Mouse (Mus musculus): Measurements from ENCODE around the gene Tnrc6b. TPM values are rescaled to one million over a fixed set of nuclear protein-coding genes. Genes with fewer than 3 reads are reported as not detected.

Gene Tnrc6b
- polyA plus RNA-seq, 1 experiment from 2014 or later, result 35.6 TPM

- no peak for ATAC-seq (ENCODE audit: insufficient number of reproducible peaks, insufficient read depth, low FRiP score, low TSS enrichment, low read depth)
Measured at GRCm38 (mm10) chr15:80742991-80743474, 31.9 kb downstream of the Tnrc6b start.

DNA sequence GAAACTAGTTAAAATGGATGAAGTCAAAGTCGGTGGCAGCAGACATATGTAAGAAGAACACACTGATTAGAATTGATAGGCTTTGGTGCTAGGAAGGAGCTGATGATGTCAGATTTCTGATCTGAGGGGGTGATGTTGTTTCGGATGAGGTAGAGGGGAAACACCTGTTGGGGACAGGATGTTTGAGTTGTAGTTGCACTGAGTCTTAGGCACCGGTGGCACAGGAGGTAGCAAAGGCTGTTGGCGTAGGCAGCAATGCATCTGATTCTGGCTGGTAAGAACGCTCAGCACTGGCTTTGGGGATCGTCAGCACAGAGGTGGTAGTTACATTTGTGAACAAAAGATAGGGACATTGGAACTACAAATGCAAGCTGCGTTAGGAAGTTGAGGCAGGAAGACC is 32.5 kb downstream of the Tnrc6b start:
- H3K4me1 ChIP-seq, result 0 out of 2 replicates have a peak, but pooled peaks cover 3% of the 10 kb centered on the region
- no peak for ATAC-seq (ENCODE audit: insufficient number of reproducible peaks, insufficient read depth, low FRiP score, low TSS enrichment, low read depth)
- no peak overlapping the region for H3K27ac ChIP-seq
- no peak overlapping the region for H3K9ac ChIP-seq
- 88% methylated on average over 7 of the region's 7 CpGs for WGBS
- H3K4me3 ChIP-seq, result no peak overlapping the region
- no peak overlapping the region for H3K4me2 ChIP-seq
- 0 out of 2 replicates have a peak, but pooled peaks cover 3% of the 10 kb centered on the region for H3K36me3 ChIP-seq
- H3K27me3 ChIP-seq, result no peaks in the 10 kb centered on the region
- no peaks in the 10 kb centered on the region for H3K9me3 ChIP-seq

More at GRCm38 (mm10) chr15:80742991-80743474, 31.9 kb downstream of the Tnrc6b start:
- no peak overlapping the region for H3K9ac ChIP-seq
- no peaks in the 10 kb centered on the region for H3K27me3 ChIP-seq
- no peaks in the 10 kb centered on the region for H3K36me3 ChIP-seq
- H3K9me3 ChIP-seq, result no peaks in the 10 kb centered on the region
- H3K4me2 ChIP-seq, result no peak overlapping the region
- no peak overlapping the region for H3K4me3 ChIP-seq
- 0 out of 2 replicates have a peak, but pooled peaks cover 3% of the 10 kb centered on the region for H3K4me1 ChIP-seq
- no peak overlapping the region for H3K27ac ChIP-seq
- WGBS, result 88% methylated on average over 3 of the region's 3 CpGs

DNA sequence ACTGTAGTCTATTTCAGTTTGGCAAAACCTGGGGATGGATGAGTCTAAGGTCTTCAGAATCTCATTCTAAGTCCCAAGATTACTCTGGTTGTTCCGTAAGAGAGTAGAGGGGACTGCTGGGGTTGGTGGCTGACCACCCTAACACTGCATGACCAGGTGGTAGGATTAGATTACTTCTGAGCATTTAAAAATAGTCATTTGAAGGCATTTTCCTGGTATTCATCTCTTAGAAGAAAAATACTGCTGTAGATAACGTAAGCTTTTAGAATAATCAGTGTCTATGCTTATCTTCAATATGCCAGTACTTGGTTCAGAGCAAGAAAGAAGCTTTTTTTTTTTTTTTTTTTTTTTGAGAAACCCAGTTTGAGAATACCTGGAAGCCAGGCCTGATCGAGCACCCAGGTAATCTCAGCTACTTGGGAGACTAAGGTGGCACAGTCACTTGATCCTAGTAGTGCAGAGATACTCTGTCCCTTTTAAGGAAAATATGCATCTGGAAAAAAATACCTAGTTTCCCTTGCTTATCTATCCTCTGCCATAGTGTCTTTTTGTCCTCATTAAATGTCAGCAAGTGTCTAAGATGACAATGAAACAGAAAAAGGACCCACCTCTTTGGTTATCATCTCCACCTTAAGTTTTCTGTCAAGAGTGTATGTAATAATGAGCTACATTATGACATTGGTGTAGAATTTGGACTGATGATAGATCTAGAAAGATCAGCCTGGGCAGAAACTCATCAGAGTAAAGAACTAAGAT is 33.7 kb downstream of the Tnrc6b start:
- Histone ChIP-seq H3K4me2 (no peak overlapping the region), H3K9ac (no peak overlapping the region), H3K36me3 (0 out of 2 replicates have a peak, but pooled peaks cover 3% of the 10 kb centered on the region), H3K9me3 (no peaks in the 10 kb centered on the region), H3K27me3 (no peaks in the 10 kb centered on the region), H3K4me3 (no peak overlapping the region), H3K27ac (no peak overlapping the region), H3K4me1 (0 out of 2 replicates have a peak, but pooled peaks cover 3% of the 10 kb centered on the region)
- 82% methylated on average over 3 of the region's 3 CpGs for WGBS
- no peak for ATAC-seq (ENCODE audit: insufficient number of reproducible peaks, insufficient read depth, low FRiP score, low TSS enrichment, low read depth)

- 73% methylated on average over 5 of the region's 5 CpGs for WGBS
- H3K9me3 ChIP-seq, result no peaks in the 10 kb centered on the region
- no peak for ATAC-seq (ENCODE audit: insufficient number of reproducible peaks, insufficient read depth, low FRiP score, low TSS enrichment, low read depth)
Measured at GRCm38 (mm10) chr15:80748979-80749378, 37.9 kb downstream of the Tnrc6b start.

GRCm38 (mm10) chr15:80753351-80753750 is 42.2 kb downstream of the Tnrc6b start:
- Histone ChIP-seq H3K27ac (no peak overlapping the region), H3K4me1 (no peaks in the 10 kb centered on the region), H3K4me3 (no peak overlapping the region), H3K9ac (no peak overlapping the region), H3K27me3 (no peaks in the 10 kb centered on the region), H3K9me3 (no peaks in the 10 kb centered on the region), H3K4me2 (no peak overlapping the region), H3K36me3 (peaks cover 9% of the 10 kb centered on the region; the same call in 1 of the 2 replicates)
- WGBS, result 77% methylated on average over 6 of the region's 6 CpGs
- no peak for ATAC-seq (ENCODE audit: insufficient number of reproducible peaks, insufficient read depth, low FRiP score, low TSS enrichment, low read depth)

More at GRCm38 (mm10) chr15:80748979-80749378, 37.9 kb downstream of the Tnrc6b start:
- H3K9ac ChIP-seq, result no peak overlapping the region
- H3K27me3 ChIP-seq, result no peaks in the 10 kb centered on the region
- no peak overlapping the region for H3K4me3 ChIP-seq
- no peak overlapping the region for H3K4me2 ChIP-seq
- no peaks in the 10 kb centered on the region for H3K4me1 ChIP-seq
- H3K27ac ChIP-seq, result no peak overlapping the region
- H3K36me3 ChIP-seq, result 0 out of 2 replicates have a peak, but pooled peaks cover 3% of the 10 kb centered on the region

- no peak overlapping the region for H3K27ac ChIP-seq
- peaks cover 7% of the 10 kb centered on the region; the same call in 1 of the 2 replicates for H3K36me3 ChIP-seq
- no peaks in the 10 kb centered on the region for H3K27me3 ChIP-seq
- H3K4me1 ChIP-seq, result no peaks in the 10 kb centered on the region
- 85% methylated on average over 1 of the region's 1 CpGs for WGBS
- H3K4me2 ChIP-seq, result no peak overlapping the region
- no peak for ATAC-seq (ENCODE audit: insufficient number of reproducible peaks, insufficient read depth, low FRiP score, low TSS enrichment, low read depth)
- H3K9me3 ChIP-seq, result no peaks in the 10 kb centered on the region
- H3K4me3 ChIP-seq, result no peak overlapping the region
- no peak overlapping the region for H3K9ac ChIP-seq
Measured at GRCm38 (mm10) chr15:80754103-80754502, 43.0 kb downstream of the Tnrc6b start.

DNA sequence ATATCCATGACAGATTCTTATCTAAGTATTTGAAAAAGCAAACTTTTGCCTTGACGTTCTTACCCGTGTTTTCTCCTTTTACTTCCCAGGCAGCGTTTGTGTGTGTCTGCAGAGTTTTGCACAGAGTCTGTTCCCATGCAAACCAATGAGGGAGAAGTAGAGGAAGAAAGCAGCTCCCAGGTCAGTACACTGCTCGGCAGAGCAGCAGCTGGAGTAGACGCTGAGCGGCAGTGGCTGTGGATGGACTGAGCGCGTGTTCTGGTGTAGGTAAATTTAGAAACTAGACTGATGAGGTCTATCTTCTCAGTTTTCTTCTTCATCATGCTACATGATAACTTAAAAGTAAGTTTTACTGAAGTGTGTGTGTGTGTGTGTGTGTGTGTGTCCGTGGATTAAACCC is 48.3 kb downstream of the Tnrc6b start:
- Histone ChIP-seq H3K4me1 (no peaks in the 10 kb centered on the region), H3K9me3 (no peaks in the 10 kb centered on the region), H3K27ac (no peak overlapping the region), H3K9ac (no peak overlapping the region), H3K4me2 (no peak overlapping the region), H3K4me3 (no peak overlapping the region), H3K27me3 (no peaks in the 10 kb centered on the region), H3K36me3 (peaks cover 10% of the 10 kb centered on the region; the same call in 1 of the 2 replicates)
- WGBS, result 88% methylated on average over 9 of the region's 9 CpGs
- ATAC-seq (ENCODE audit: insufficient number of reproducible peaks, insufficient read depth, low FRiP score, low TSS enrichment, low read depth), result no peak

GRCm38 (mm10) chr15:80760504-80760903 is 49.4 kb downstream of the Tnrc6b start:
- no peaks in the 10 kb centered on the region for H3K27me3 ChIP-seq
- no peak overlapping the region for H3K4me2 ChIP-seq
- H3K4me1 ChIP-seq, result no peaks in the 10 kb centered on the region
- no peaks in the 10 kb centered on the region for H3K9me3 ChIP-seq
- H3K9ac ChIP-seq, result no peak overlapping the region
- ATAC-seq (ENCODE audit: insufficient number of reproducible peaks, insufficient read depth, low FRiP score, low TSS enrichment, low read depth), result no peak
- 86% methylated on average over 3 of the region's 3 CpGs for WGBS
- H3K27ac ChIP-seq, result no peak overlapping the region
- H3K4me3 ChIP-seq, result no peak overlapping the region
- H3K36me3 ChIP-seq, result 0 out of 2 replicates have a peak, but pooled peaks cover 5% of the 10 kb centered on the region

DNA sequence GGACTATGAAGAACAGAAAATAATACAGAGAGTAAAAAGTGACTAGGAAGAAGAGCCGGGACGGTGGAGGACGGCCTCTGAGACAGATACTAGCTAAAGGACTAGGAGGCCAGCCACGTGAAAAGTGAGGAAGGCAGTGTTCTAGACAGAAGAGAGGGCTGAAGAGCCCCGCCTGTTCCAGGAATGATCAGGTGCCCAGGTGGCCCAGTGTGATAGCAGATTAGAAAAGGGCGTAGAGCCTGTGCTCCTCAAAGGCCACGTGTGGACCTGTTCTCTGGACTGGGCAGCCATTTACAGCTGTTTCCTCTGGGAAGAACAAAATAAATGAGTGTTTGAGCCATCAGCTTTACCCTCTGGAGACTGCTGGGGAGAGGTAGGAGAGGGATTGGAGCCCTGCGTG is 49.8 kb downstream of the Tnrc6b start:
- Histone ChIP-seq H3K4me2 (no peak overlapping the region), H3K4me3 (no peak overlapping the region), H3K27me3 (no peaks in the 10 kb centered on the region), H3K9ac (no peak overlapping the region), H3K4me1 (no peaks in the 10 kb centered on the region), H3K9me3 (no peaks in the 10 kb centered on the region), H3K36me3 (0 out of 2 replicates have a peak, but pooled peaks cover 3% of the 10 kb centered on the region), H3K27ac (no peak overlapping the region)
- 73% methylated on average over 8 of the region's 8 CpGs for WGBS
- no peak for ATAC-seq (ENCODE audit: insufficient number of reproducible peaks, insufficient read depth, low FRiP score, low TSS enrichment, low read depth)

- Histone ChIP-seq H3K27me3 (no peaks in the 10 kb centered on the region), H3K4me3 (no peak overlapping the region), H3K36me3 (0 out of 2 replicates have a peak, but pooled peaks cover 3% of the 10 kb centered on the region), H3K9ac (no peak overlapping the region), H3K4me2 (no peak overlapping the region), H3K4me1 (no peaks in the 10 kb centered on the region), H3K9me3 (no peaks in the 10 kb centered on the region), H3K27ac (no peak overlapping the region)
- no peak for ATAC-seq (ENCODE audit: insufficient number of reproducible peaks, insufficient read depth, low FRiP score, low TSS enrichment, low read depth)
- 85% methylated on average over 4 of the region's 4 CpGs for WGBS
Measured at GRCm38 (mm10) chr15:80762621-80763020, 51.5 kb downstream of the Tnrc6b start.

GRCm38 (mm10) chr15:80764666-80765065 is 53.6 kb downstream of the Tnrc6b start:
- WGBS, result 92% methylated on average over 6 of the region's 6 CpGs
- H3K9ac ChIP-seq, result no peak overlapping the region

GRCm38 (mm10) chr15:80765381-80765780 is 54.3 kb downstream of the Tnrc6b start:
- Histone ChIP-seq H3K9ac (no peak overlapping the region), H3K36me3 (0 out of 2 replicates have a peak, but pooled peaks cover 3% of the 10 kb centered on the region), H3K27me3 (no peaks in the 10 kb centered on the region)

More at GRCm38 (mm10) chr15:80764666-80765065, 53.6 kb downstream of the Tnrc6b start:
- no peaks in the 10 kb centered on the region for H3K9me3 ChIP-seq
- H3K4me1 ChIP-seq, result no peaks in the 10 kb centered on the region
- 0 out of 2 replicates have a peak, but pooled peaks cover 3% of the 10 kb centered on the region for H3K36me3 ChIP-seq
- no peak overlapping the region for H3K27ac ChIP-seq
- no peak for ATAC-seq (ENCODE audit: insufficient number of reproducible peaks, insufficient read depth, low FRiP score, low TSS enrichment, low read depth)
- H3K4me2 ChIP-seq, result no peak overlapping the region
- H3K27me3 ChIP-seq, result no peaks in the 10 kb centered on the region
- H3K4me3 ChIP-seq, result no peak overlapping the region

More at GRCm38 (mm10) chr15:80765381-80765780, 54.3 kb downstream of the Tnrc6b start:
- no peak overlapping the region for H3K4me2 ChIP-seq
- H3K9me3 ChIP-seq, result no peaks in the 10 kb centered on the region
- WGBS, result 84% methylated on average over 2 of the region's 2 CpGs
- no peak overlapping the region for H3K27ac ChIP-seq
- H3K4me1 ChIP-seq, result no peaks in the 10 kb centered on the region
- no peak overlapping the region for H3K4me3 ChIP-seq
- ATAC-seq (ENCODE audit: insufficient number of reproducible peaks, insufficient read depth, low FRiP score, low TSS enrichment, low read depth), result no peak
